Mouse (Mus musculus): ENCODE measurements around the gene Nmnat1.

DNA sequence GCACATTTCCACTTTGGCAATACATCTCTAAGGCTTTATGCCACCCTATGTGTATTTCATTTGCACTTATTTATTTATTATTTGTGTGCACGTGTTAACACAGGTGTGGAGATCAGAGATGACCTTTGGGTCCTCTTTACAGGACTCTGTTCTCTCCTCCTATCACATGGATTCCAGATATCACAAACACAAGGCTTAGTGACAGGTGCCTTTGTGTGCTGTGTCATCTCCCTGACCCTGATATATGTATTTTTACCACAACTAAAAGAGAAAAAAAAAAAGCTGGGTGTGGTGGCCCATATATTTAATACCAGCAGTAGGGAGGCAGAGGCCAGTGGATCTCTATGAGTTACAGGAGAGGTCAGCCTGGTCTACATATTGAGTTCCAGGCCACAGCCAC lies 40.5 kb downstream of the Nmnat1 start:
- TF ChIP-seq MAX (IDR thresholded peaks at IDR 0.05; ENCODE audit: low read length), result no peak
- TF ChIP-seq CTCF (conservative IDR thresholded peaks at IDR 0.05 in 1 of 2, IDR thresholded peaks at IDR 0.05 in 1 of 2; ENCODE audit: low read depth in 2 of 2, low read length in 2 of 2), result no peak
- TF ChIP-seq SMC3 (IDR thresholded peaks at IDR 0.05; ENCODE audit: low read depth, low read length), result no peak
- TF ChIP-seq POLR2A (IDR thresholded peaks at IDR 0.05; ENCODE audit: low read depth, low read length), result no peak
- no peak for TF ChIP-seq EP300 (IDR thresholded peaks at IDR 0.05; ENCODE audit: low read length)
- no peak for TF ChIP-seq ZC3H11A (IDR thresholded peaks at IDR 0.05; ENCODE audit: low read depth, low read length)
- TF ChIP-seq HCFC1 (IDR thresholded peaks at IDR 0.05; ENCODE audit: low read depth, low read length), result no peak
- TF ChIP-seq POLR2AphosphoS2 (IDR thresholded peaks at IDR 0.05; ENCODE audit: low read depth, low read length), result no peak

Measured in CH12.LX (cell line).